ENCODE assay signal across 7 mouse cellular contexts in the genomic region with DNA sequence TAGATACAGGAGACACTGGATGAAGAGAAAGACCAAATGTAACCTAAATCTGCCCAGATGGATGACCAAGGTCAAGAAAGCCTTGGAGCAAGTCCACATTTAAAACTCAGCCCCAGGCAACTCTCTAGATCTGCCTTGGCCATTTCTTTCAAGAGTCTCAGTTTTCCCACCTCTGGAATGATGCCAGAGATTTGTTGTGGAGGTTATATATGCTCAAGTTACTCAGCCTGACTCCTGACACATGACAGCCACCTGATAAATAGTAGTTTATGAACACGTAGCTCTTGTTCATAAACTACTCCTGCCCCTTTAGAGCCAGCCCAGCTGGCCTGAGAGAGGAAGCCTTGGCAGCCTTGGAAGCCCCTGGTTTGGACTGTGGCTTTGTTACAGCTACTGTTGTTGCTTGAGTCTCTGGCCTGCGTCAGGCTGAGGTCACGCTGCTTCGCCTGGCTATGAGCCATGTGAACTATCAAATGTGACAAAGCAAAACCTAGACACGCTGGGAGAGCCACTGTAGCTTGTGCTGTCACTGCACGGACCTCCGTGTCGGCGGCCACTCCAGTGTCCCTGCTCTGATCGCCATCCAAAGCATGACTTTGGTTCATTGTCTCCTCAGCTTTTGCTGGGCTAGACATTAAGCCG.
A peak's percentile ranks its signal among the peaks of the same experiment; 100 is the strongest.
DNase-seq lines count a peak whose midpoint lies in the region; ATAC-seq and TF ChIP-seq lines count a peak whose summit lies in the region.

No protein-coding gene starts in this region.

- peaks cover 51% of the 10 kb centered on the region for H3K4me1 ChIP-seq in embryonic facial prominence, embryonic 13.5 days
- H3K4me1 ChIP-seq in liver, embryonic 11.5 days (replicated peaks; ENCODE audit: control insufficient read depth, insufficient read depth, low read length): peaks cover 32% of the 10 kb centered on the region
- H3K4me1 ChIP-seq in midbrain, postnatal 0 days (ENCODE audit: insufficient read depth, low read length): peaks cover 35% of the 10 kb centered on the region

- no peak for TF ChIP-seq CTCF in midbrain, postnatal 0 days (IDR thresholded peaks at IDR 0.05)

- intact Hi-C loops in heart, postnatal 25 days (cut with DNase I): no loop called here

- peak overlapping the region; percentile 22; the same call in 1 of the 2 replicates for H3K27ac ChIP-seq in embryonic facial prominence, embryonic 13.5 days
- H3K27ac ChIP-seq in liver, embryonic 11.5 days (ENCODE audit: low read depth, low read length): peak overlapping the region; percentile 25; the same call in 1 of the 2 replicates
- H3K27ac ChIP-seq in midbrain, postnatal 0 days (ENCODE audit: low read depth, low read length): peak overlapping the region; percentile 33; the same call in 1 of the 2 replicates

- no peaks in the 10 kb centered on the region for H3K9me3 ChIP-seq in embryonic facial prominence, embryonic 13.5 days
- no peaks in the 10 kb centered on the region for H3K9me3 ChIP-seq in liver, embryonic 11.5 days (ENCODE audit: control insufficient read depth, low read length)
- H3K9me3 ChIP-seq in midbrain, postnatal 0 days (ENCODE audit: low read length): no peaks in the 10 kb centered on the region

- H3K9ac ChIP-seq in embryonic facial prominence, embryonic 13.5 days: no peak overlapping the region; the same call in 1 of the 2 replicates
- H3K9ac ChIP-seq in liver, embryonic 11.5 days (ENCODE audit: low read depth, low read length): no peak overlapping the region
- H3K9ac ChIP-seq in midbrain, postnatal 0 days (replicated peaks; ENCODE audit: low read length, poor library complexity, severe bottlenecking): no peak overlapping the region

- no peak overlapping the region for H3K4me3 ChIP-seq in embryonic facial prominence, embryonic 13.5 days
- H3K4me3 ChIP-seq in liver, embryonic 11.5 days (ENCODE audit: low read depth, low read length): no peak overlapping the region
- H3K4me3 ChIP-seq in midbrain, postnatal 0 days (ENCODE audit: low read depth, low read length): no peak overlapping the region

- no peak overlapping the region for H3K4me2 ChIP-seq in embryonic facial prominence, embryonic 13.5 days
- no peak overlapping the region for H3K4me2 ChIP-seq in liver, embryonic 11.5 days
- H3K4me2 ChIP-seq in midbrain, postnatal 0 days (ENCODE audit: low read depth, low read length, poor library complexity, severe bottlenecking): no peak overlapping the region

- no peak; the same call in 1 of the 2 replicates for ATAC-seq in embryonic facial prominence, embryonic 13.5 days (ENCODE audit: insufficient number of reproducible peaks, insufficient read depth, low FRiP score, low TSS enrichment, low read depth)
- no peak for ATAC-seq in liver, embryonic 11.5 days (replicated peaks; ENCODE audit: low FRiP score)
- peak; percentile 38; the same call in 1 of the 2 replicates for ATAC-seq in midbrain, postnatal 0 days (ENCODE audit: low FRiP score)

- H3K27me3 ChIP-seq in embryonic facial prominence, embryonic 13.5 days: no peaks in the 10 kb centered on the region
- H3K27me3 ChIP-seq in liver, embryonic 11.5 days (replicated peaks; ENCODE audit: control insufficient read depth, insufficient read depth, low read length): no peaks in the 10 kb centered on the region
- no peaks in the 10 kb centered on the region for H3K27me3 ChIP-seq in midbrain, postnatal 0 days (ENCODE audit: insufficient read depth, low read length)

- peak; percentile 22 for DNase-seq in A20 (ENCODE audit: low read depth, low spot score)
- DNase-seq in MN1 (ENCODE audit: low spot score): peak; percentile 56
- DNase-seq in heart, postnatal 25 days (ENCODE audit: low spot score): peak; percentile 62
- DNase-seq in liver, embryonic 11.5 days (ENCODE audit: low spot score): no peak
- DNase-seq in midbrain, postnatal 0 days (ENCODE audit: low spot score): peak; percentile 73
- no peak for DNase-seq in B cell, adult 2 months

- 0 out of 2 replicates have a peak, but pooled peaks cover 3% of the 10 kb centered on the region for H3K36me3 ChIP-seq in embryonic facial prominence, embryonic 13.5 days
- peaks cover 2% of the 10 kb centered on the region; the same call in 1 of the 2 replicates for H3K36me3 ChIP-seq in liver, embryonic 11.5 days (ENCODE audit: control insufficient read depth, insufficient read depth, low read length)
- H3K36me3 ChIP-seq in midbrain, postnatal 0 days (ENCODE audit: insufficient read depth, low read length): no peaks in the 10 kb centered on the region

- WGBS in embryonic facial prominence, embryonic 13.5 days: 70% methylated on average over 11 of the region's 11 CpGs
- WGBS in liver, embryonic 11.5 days: 89% methylated on average over 11 of the region's 11 CpGs
- WGBS in midbrain, postnatal 0 days: 27% methylated on average over 11 of the region's 11 CpGs

Comparison
In these comparisons a context has a peak if more than half of its experiments do, and no peak if none do; other contexts are left out.
1. DNase-seq: peak in A20 (single experiment), MN1 (single experiment), heart, postnatal 25 days (single experiment) and midbrain, postnatal 0 days (single experiment); none in liver, embryonic 11.5 days (single experiment) and B cell, adult 2 months (0 of 2).
2. Peak in every context shown above with its lines, with median percentiles within 50 percentile points of each other: H3K27ac ChIP-seq.